Mouse (Mus musculus): Measurements from ENCODE around the gene Traip. TPM values are rescaled to one million over a fixed set of nuclear protein-coding genes. Genes with fewer than 3 reads are reported as not detected.

The Traip gene
- polyA plus RNA-seq, 1 experiment from 2014 or later = 10.4 TPM

DNA sequence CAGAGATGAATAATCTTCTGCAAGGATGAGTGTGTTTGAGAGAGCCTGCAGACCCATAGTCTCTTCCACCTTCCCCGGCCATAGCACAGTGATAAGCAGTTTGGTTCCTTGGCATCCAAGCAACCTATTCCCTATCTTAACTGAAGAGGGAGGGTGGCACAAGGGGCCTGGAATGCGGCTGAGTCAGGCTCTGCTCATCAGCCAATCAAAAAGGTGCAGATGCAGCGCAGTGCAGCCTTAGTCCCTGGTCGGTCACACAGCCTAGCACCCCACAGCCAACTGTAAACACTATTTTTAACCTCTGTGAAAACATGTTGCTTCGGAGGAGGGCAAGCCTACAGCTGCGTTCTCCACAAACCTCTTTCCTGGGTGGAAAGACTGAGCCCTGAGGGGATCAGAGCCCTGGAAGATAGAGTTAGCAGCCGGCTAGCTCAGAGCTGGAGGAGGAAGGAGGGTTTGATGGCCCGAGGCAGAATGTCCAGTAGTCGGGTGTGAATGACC lies 23.0 kb upstream of the Traip start:
- H3K36me3 ChIP-seq (ENCODE audit: control insufficient read depth, insufficient read depth, low read length) = no peaks in the 10 kb centered on the region
- H3K27ac ChIP-seq (replicated peaks; ENCODE audit: low read depth, low read length) = no peak overlapping the region
- WGBS = 65% methylated on average over 9 of the region's 9 CpGs
- DNase-seq = no peak
- no peaks in the 10 kb centered on the region for H3K9me3 ChIP-seq (ENCODE audit: control insufficient read depth, low read length)
- H3K27me3 ChIP-seq (ENCODE audit: control insufficient read depth, insufficient read depth, low read length) = no peaks in the 10 kb centered on the region
- H3K4me3 ChIP-seq (replicated peaks; ENCODE audit: low read depth, low read length) = no peak overlapping the region
- peaks cover 18% of the 10 kb centered on the region for H3K4me1 ChIP-seq (ENCODE audit: control insufficient read depth, insufficient read depth, low read length)
- H3K9ac ChIP-seq (replicated peaks; ENCODE audit: low read length) = no peak overlapping the region
- ATAC-seq (ENCODE audit: low FRiP score, low TSS enrichment) = no peak
- H3K4me2 ChIP-seq (ENCODE audit: low read length) = no peak overlapping the region

DNA sequence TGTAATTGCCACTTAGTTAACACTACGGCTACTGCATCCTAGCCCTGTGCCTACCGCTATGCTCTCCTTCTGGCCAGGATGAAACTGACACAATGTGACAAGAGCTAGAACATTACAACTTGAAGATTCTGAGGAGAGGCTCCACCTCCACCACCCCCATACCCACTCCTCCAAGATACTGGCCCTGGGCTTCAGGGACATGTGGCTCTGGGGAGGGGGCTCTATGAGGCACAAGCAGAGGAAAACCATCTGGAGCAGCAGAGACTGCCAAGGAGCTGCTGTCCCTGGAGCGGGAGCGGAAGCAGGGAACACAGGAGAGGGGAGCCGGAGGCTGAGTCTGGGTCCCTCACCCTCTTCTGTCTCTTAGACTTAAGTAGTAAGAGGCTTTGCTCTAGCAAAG lies 22.2 kb upstream of the Traip start:
- DNase-seq = no peak
- peaks cover 18% of the 10 kb centered on the region for H3K4me1 ChIP-seq (ENCODE audit: control insufficient read depth, insufficient read depth, low read length)
- no peak overlapping the region for H3K4me3 ChIP-seq (replicated peaks; ENCODE audit: low read depth, low read length)
- WGBS = 87% methylated on average over 5 of the region's 5 CpGs
- no peak overlapping the region for H3K27ac ChIP-seq (replicated peaks; ENCODE audit: low read depth, low read length)
- no peak overlapping the region for H3K4me2 ChIP-seq (ENCODE audit: low read length)
- no peak for ATAC-seq (ENCODE audit: low FRiP score, low TSS enrichment)
- H3K36me3 ChIP-seq (ENCODE audit: control insufficient read depth, insufficient read depth, low read length) = no peaks in the 10 kb centered on the region
- no peaks in the 10 kb centered on the region for H3K27me3 ChIP-seq (ENCODE audit: control insufficient read depth, insufficient read depth, low read length)
- no peaks in the 10 kb centered on the region for H3K9me3 ChIP-seq (ENCODE audit: control insufficient read depth, low read length)
- no peak overlapping the region for H3K9ac ChIP-seq (replicated peaks; ENCODE audit: low read length)

DNA sequence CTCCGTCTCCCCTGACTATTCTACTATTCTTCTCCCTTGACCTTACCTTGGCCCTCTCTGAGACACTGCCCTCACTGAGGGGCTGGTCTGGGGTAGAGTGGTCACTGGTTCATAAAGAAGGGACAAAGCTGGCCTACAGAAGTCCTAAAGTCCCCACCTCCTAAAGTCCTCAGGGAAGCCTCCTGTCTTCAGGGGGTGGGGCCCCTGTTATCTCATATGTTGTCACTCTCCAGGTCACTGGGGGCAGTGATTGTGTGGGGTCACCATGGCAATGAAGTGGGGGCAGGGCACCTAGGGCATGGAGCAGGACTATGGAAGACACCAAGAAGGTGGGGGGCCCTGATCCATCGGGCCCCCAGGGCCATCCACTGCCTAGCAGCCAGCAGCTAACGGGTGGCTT lies 21.8 kb upstream of the Traip start, which contains the start of gene Actl11:
Actl11 (plus strand) TSS at position 301 of the 400 bp plus-strand sequence.
- 75% methylated on average over 3 of the region's 3 CpGs for WGBS
- H3K4me2 ChIP-seq (ENCODE audit: low read length) = no peak within 1 kb of the TSS
- H3K27ac ChIP-seq (replicated peaks; ENCODE audit: low read depth, low read length) = no peak within 1 kb of the TSS
- H3K4me3 ChIP-seq (replicated peaks; ENCODE audit: low read depth, low read length) = no peak within 1 kb of the TSS
- peaks cover 18% of the 10 kb centered on the region for H3K4me1 ChIP-seq (ENCODE audit: control insufficient read depth, insufficient read depth, low read length)
- no peaks in the 10 kb centered on the region for H3K27me3 ChIP-seq (ENCODE audit: control insufficient read depth, insufficient read depth, low read length)
- ATAC-seq (ENCODE audit: low FRiP score, low TSS enrichment) (no peak), DNase-seq (no peak)
- H3K9me3 ChIP-seq (ENCODE audit: control insufficient read depth, low read length) = no peaks in the 10 kb centered on the region
- H3K9ac ChIP-seq (replicated peaks; ENCODE audit: low read length) = no peak within 1 kb of the TSS
- no peaks in the 10 kb centered on the region for H3K36me3 ChIP-seq (ENCODE audit: control insufficient read depth, insufficient read depth, low read length)

DNA sequence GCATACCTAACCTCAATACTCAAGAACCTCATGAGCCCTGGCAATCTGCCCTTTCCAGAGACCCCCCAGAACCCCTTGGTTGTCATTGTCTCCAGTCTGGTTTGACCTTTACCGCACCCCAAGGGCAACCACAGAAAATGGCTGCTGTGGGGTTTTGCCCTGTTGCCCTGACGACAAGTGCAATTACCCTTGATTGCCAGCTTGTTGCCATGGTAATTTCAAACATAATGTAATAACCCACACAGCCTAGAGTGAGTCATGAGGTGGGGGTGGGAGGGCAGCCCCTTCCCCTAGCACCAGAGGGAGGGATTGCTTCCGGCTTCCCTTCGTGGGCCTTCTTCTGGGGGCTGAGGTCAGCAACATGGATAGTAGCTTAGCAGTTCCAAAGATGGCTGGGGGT lies 17.7 kb upstream of the Traip start:
- no peaks in the 10 kb centered on the region for H3K36me3 ChIP-seq (ENCODE audit: control insufficient read depth, insufficient read depth, low read length)
- peaks cover 16% of the 10 kb centered on the region; the same call in 1 of the 2 replicates for H3K4me1 ChIP-seq (ENCODE audit: control insufficient read depth, insufficient read depth, low read length)
- ATAC-seq (ENCODE audit: low FRiP score, low TSS enrichment) (no peak), DNase-seq (no peak)
- no peaks in the 10 kb centered on the region for H3K27me3 ChIP-seq (ENCODE audit: control insufficient read depth, insufficient read depth, low read length)
- no peaks in the 10 kb centered on the region for H3K9me3 ChIP-seq (ENCODE audit: control insufficient read depth, low read length)
- H3K27ac ChIP-seq (replicated peaks; ENCODE audit: low read depth, low read length) = no peak overlapping the region
- no peak overlapping the region for H3K4me2 ChIP-seq (ENCODE audit: low read length)
- H3K4me3 ChIP-seq (replicated peaks; ENCODE audit: low read depth, low read length) = no peak overlapping the region
- 81% methylated on average over 4 of the region's 4 CpGs for WGBS
- H3K9ac ChIP-seq (replicated peaks; ENCODE audit: low read length) = no peak overlapping the region

DNA sequence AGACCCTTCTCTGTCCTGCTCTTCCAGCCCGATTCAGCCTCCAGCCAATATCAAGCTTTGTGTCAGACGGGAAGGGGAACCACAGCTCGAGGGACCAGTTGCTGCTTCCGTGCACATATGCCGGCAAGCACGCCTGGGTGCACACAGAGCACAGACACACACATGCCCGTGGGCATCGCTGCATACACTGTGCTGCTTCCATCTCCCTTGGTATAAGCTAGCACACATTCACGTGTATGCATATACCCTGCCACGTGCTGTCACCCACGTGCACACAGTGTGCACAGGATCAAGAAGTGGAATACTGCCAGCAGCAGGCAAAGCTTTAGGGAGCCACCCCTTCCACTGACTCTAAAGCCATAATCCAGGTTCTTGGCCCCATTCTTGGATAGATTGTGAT lies 15.8 kb upstream of the Traip start:
- H3K27me3 ChIP-seq (ENCODE audit: control insufficient read depth, insufficient read depth, low read length) = no peaks in the 10 kb centered on the region
- no peaks in the 10 kb centered on the region for H3K9me3 ChIP-seq (ENCODE audit: control insufficient read depth, low read length)
- DNase-seq (no peak), ATAC-seq (ENCODE audit: low FRiP score, low TSS enrichment) (no peak)
- no peak overlapping the region for H3K4me3 ChIP-seq (replicated peaks; ENCODE audit: low read depth, low read length)
- H3K36me3 ChIP-seq (ENCODE audit: control insufficient read depth, insufficient read depth, low read length) = no peaks in the 10 kb centered on the region
- peaks cover 16% of the 10 kb centered on the region; the same call in 1 of the 2 replicates for H3K4me1 ChIP-seq (ENCODE audit: control insufficient read depth, insufficient read depth, low read length)
- H3K27ac ChIP-seq (replicated peaks; ENCODE audit: low read depth, low read length) = no peak overlapping the region
- H3K4me2 ChIP-seq (ENCODE audit: low read length) = no peak overlapping the region
- H3K9ac ChIP-seq (replicated peaks; ENCODE audit: low read length) = no peak overlapping the region
- WGBS = 86% methylated on average over 11 of the region's 11 CpGs

DNA sequence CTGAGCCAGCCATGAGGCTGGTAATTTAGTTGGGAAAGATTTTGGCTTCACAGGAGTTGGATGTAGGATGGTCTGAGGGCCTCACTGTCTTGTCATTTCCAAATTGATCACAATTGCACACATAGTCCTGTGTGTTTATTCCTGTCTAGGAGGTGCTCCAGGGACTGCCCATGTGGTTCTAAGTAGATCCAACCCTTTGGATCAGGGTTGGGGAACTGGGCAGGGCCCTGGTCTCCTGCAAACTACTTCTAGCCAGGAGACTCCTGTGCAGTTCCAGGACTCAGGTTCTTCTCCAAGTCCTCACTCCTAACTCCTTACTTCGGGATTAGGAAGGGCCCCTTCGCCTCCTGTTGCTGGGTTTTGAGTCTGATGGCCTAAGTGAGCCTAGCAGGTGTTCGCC lies 14.6 kb upstream of the Traip start, which contains the start of gene Camkv:
Camkv (plus strand) TSS at position 301 of the 400 bp plus-strand sequence.
- Histone ChIP-seq H3K9me3 (ENCODE audit: control insufficient read depth, low read length) (no peaks in the 10 kb centered on the region), H3K9ac (replicated peaks; ENCODE audit: low read length) (peak within 1 kb of the TSS; percentile 66), H3K4me2 (ENCODE audit: low read length) (peak within 1 kb of the TSS; percentile 86), H3K27me3 (ENCODE audit: control insufficient read depth, insufficient read depth, low read length) (no peaks in the 10 kb centered on the region), H3K4me1 (ENCODE audit: control insufficient read depth, insufficient read depth, low read length) (peaks cover 16% of the 10 kb centered on the region; the same call in 1 of the 2 replicates), H3K27ac (replicated peaks; ENCODE audit: low read depth, low read length) (no peak within 1 kb of the TSS), H3K36me3 (ENCODE audit: control insufficient read depth, insufficient read depth, low read length) (no peaks in the 10 kb centered on the region), H3K4me3 (replicated peaks; ENCODE audit: low read depth, low read length) (peak within 1 kb of the TSS; percentile 50)
- WGBS = 5% methylated on average over 3 of the region's 3 CpGs
- DNase-seq = no peak
- no peak for ATAC-seq (ENCODE audit: low FRiP score, low TSS enrichment)

DNA sequence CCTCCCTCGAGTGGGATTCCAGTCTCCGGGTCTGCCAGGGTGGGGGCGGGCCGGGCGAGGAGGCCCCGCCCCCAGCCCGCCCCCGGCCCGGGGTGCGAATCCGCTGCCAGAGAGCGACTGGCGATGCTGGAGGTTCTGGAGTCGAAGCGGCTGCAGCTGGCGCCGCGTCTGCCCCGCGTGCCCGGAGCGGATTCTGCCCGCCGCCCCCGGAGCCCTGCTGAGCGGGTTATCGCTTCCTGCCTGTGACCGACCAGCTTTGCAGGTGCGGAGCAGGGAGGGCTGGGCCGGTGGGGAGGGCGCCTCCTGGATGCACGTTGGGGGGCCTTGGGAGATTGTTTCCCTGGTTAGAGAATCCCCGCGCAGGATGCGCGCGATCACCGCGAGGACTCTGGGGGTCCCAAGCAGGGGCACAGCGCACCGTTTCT lies 14.1 kb upstream of the Traip start:
- ATAC-seq (ENCODE audit: low FRiP score, low TSS enrichment) = peak; percentile 53; the same call in 1 of the 2 replicates
- WGBS = under 1% methylated on average over 41 of the region's 41 CpGs
- DNase-seq = peak; percentile 66
- H3K4me3 ChIP-seq (replicated peaks; ENCODE audit: low read depth, low read length) = peak overlapping the region; percentile 50
- H3K9ac ChIP-seq (replicated peaks; ENCODE audit: low read length) = peak overlapping the region; percentile 66
- peak overlapping the region; percentile 86 for H3K4me2 ChIP-seq (ENCODE audit: low read length)
- H3K36me3 ChIP-seq (ENCODE audit: control insufficient read depth, insufficient read depth, low read length) = no peaks in the 10 kb centered on the region
- H3K9me3 ChIP-seq (ENCODE audit: control insufficient read depth, low read length) = no peaks in the 10 kb centered on the region
- H3K27ac ChIP-seq (replicated peaks; ENCODE audit: low read depth, low read length) = no peak overlapping the region
- H3K4me1 ChIP-seq (ENCODE audit: control insufficient read depth, insufficient read depth, low read length) = peaks cover 16% of the 10 kb centered on the region; the same call in 1 of the 2 replicates
- no peaks in the 10 kb centered on the region for H3K27me3 ChIP-seq (ENCODE audit: control insufficient read depth, insufficient read depth, low read length)

DNA sequence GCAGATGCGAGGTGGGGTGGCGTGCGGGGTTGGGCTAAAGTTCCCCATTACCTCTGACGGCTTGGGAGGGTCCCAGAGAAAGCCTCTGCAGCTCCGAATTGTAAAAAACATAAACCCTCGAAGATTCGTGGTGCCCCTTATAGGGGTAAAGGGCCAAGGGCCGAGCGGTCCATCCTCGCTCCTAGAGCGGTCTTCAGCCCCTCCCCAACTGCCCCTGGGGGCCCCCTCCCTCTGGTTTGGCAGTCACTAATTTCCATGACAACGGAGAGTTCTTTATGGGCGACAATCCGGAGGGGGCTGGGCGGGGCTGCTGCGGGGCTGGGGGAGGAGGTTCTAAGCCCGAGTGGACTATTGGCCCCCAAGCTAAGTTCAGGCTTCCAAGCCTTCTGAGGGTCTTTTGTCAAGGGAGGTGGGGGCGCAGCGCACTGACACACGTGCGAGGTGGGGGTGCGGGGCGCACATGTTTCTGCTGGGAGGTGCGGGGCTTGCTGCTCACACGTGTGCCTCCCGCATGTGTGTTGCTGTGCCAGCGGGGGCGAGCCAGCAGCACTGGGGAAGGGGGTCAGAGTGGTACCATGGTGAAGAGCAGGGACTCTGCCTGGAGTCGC lies 13.6 kb upstream of the Traip start:
- Histone ChIP-seq H3K4me1 (ENCODE audit: control insufficient read depth, insufficient read depth, low read length) (peaks cover 16% of the 10 kb centered on the region; the same call in 1 of the 2 replicates), H3K9me3 (ENCODE audit: control insufficient read depth, low read length) (no peaks in the 10 kb centered on the region), H3K36me3 (ENCODE audit: control insufficient read depth, insufficient read depth, low read length) (no peaks in the 10 kb centered on the region), H3K4me2 (ENCODE audit: low read length) (peak overlapping the region; percentile 86), H3K4me3 (replicated peaks; ENCODE audit: low read depth, low read length) (peak overlapping the region; percentile 50), H3K27me3 (ENCODE audit: control insufficient read depth, insufficient read depth, low read length) (no peaks in the 10 kb centered on the region), H3K27ac (replicated peaks; ENCODE audit: low read depth, low read length) (no peak overlapping the region), H3K9ac (replicated peaks; ENCODE audit: low read length) (peak overlapping the region; percentile 66)
- DNase-seq (peak; percentile 54), ATAC-seq (ENCODE audit: low FRiP score, low TSS enrichment) (peak; percentile 64; the same call in 1 of the 2 replicates)
- WGBS = under 1% methylated on average over 29 of the region's 29 CpGs

DNA sequence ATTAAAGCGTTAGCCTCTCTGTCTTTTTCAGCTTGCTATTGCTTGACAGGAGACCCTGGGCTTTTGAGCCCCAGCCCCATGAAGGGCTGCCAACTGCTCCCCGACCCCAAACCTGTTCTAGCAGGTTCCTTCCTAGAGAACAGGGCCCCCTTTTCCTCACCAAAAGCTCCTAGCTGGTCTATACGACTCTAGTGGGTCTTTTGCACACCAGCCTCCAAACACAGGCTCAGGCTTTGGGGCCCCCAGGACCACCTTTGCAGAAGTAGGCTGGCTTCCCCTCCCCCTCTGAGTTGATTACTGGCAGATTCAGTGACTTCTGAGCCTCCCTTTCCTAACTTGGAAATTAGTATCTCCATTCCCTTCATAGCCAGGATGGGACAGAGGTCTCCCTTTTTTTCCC lies 13.1 kb upstream of the Traip start:
- Histone ChIP-seq H3K27me3 (ENCODE audit: control insufficient read depth, insufficient read depth, low read length) (no peaks in the 10 kb centered on the region), H3K9ac (replicated peaks; ENCODE audit: low read length) (peak overlapping the region; percentile 66; the same call in 1 of the 2 replicates), H3K4me3 (replicated peaks; ENCODE audit: low read depth, low read length) (peak overlapping the region; percentile 50), H3K27ac (replicated peaks; ENCODE audit: low read depth, low read length) (no peak overlapping the region), H3K36me3 (ENCODE audit: control insufficient read depth, insufficient read depth, low read length) (no peaks in the 10 kb centered on the region), H3K4me1 (ENCODE audit: control insufficient read depth, insufficient read depth, low read length) (peaks cover 16% of the 10 kb centered on the region; the same call in 1 of the 2 replicates), H3K9me3 (ENCODE audit: control insufficient read depth, low read length) (no peaks in the 10 kb centered on the region), H3K4me2 (ENCODE audit: low read length) (peak overlapping the region; percentile 86)
- DNase-seq (peak; percentile 14), ATAC-seq (ENCODE audit: low FRiP score, low TSS enrichment) (no peak)
- 6% methylated on average over 3 of the region's 3 CpGs for WGBS

Measured in midbrain, embryonic 14.5 days (tissue).